Mouse (Mus musculus) lung, postnatal 36 days (tissue): Measurements from ENCODE around the gene Psg16.
"Not testable (repeated sequence)": the region's sequence is repeated elsewhere in the genome, so short reads cannot be mapped to it uniquely, and the experiment has no call there.

Experiments used
- DNase-seq: peaks from one replicate; pipeline ENCODE4 v3.0.0; 2022; ENCODE audit warnings: mixed read lengths

Psg16 gene

DNA sequence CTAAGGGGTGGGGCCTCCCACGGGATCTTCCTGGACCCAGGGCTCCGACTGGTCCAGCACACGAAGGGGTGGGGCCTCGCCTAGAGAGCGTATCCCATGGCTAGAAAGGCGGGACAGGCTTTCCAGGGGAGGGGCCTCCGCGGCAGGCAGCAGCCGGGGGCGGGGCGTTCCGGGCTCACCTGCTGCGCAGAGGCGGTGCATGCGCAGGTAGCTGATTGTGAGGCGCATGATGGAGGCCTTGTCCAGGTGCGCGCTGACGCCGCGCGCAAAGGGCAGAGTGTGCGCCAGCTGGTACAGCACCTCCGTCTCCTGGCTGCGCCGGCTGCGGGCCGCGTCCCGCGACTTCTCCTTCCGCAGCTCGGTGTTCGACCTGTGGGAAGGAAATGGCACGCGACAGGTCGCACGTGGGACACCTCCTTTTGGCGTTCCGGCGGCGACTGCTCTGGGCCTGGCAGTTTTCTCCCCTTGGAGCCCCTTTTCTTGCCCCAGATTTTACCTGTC, 17.7 kb upstream of the Psg16 start:
- DNase-seq = peak; percentile 96

- DNase-seq = peak; percentile 51
Measured at GRCm38 (mm10) chr7:17056601-17057523, 17.0 kb upstream of the Psg16 start.

GRCm38 (mm10) chr7:17058071-17058689, 15.7 kb upstream of the Psg16 start:
- DNase-seq = peak; percentile 96

GRCm38 (mm10) chr7:17058816-17059462, 14.9 kb upstream of the Psg16 start:
- peak; percentile 88 for DNase-seq

GRCm38 (mm10) chr7:17059463-17059844, 14.4 kb upstream of the Psg16 start:
- no peak for DNase-seq

DNA sequence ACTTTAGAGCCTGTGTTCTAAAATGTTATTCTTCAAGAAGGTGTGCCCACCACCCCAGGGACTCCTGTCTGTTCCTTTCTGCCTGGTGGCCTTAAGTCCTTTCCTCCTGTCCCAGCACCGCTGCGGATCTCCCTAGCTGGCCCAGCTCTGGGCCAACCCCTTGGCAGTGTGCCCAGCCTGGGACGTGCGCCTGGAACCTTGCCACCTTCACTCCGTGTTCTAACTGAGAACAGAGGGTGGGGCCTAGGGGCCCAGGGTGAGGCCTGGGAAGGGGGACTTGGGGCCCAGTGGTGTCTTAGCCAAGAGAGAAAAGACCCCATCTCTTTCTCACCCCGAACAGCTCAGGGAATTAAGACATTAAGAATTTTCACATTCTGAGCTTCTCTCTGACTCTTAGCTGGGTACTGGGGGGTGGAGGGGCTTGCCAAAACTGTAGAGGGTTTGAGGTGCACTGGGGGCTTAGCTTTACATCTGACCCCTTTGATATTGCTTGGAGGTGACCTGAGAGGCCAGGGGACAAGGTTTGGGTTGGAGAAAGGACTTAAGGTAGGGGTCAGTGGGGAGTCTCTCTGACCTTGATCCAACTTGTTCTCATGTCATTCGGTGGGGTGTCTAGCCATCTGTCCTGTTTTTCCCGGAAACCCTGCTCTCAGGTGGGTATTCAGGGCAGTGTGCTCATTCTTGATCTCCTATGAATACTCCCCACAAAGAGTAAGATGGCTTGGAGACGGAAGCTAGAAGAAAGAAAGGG, 13.6 kb upstream of the Psg16 start:
- peak; percentile 98 for DNase-seq

GRCm38 (mm10) chr7:17060782-17061605, 12.8 kb upstream of the Psg16 start:
- peak; percentile 80 for DNase-seq

GRCm38 (mm10) chr7:17062389-17062788, 11.5 kb upstream of the Psg16 start, which contains the start of gene Hif3a:
TSS of gene Hif3a (minus strand) at chr7:17062427.
- peak; percentile 92 for DNase-seq

DNA sequence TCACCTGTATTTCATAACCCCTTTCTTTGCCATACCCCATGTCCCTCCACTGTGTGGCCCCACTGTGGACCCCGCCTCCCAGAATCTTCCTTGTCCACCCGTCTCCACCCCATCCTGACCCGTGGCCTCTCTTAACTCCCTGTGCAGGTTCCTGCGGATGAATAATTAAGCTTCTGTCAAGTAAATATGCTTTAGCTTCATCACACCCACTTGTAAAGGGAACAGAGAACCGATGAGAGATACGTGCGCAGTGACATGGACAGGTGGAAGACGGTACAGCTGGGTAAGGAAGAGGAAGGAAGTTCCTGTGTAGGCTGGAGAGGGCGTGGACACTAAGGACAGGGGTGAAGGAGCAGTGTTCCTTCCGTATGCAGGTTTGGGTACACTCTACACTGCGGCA, 11.0 kb upstream of the Psg16 start:
- DNase-seq = peak; percentile 71

GRCm38 (mm10) chr7:17065620-17066019, 8.2 kb upstream of the Psg16 start:
- DNase-seq = no peak

DNA sequence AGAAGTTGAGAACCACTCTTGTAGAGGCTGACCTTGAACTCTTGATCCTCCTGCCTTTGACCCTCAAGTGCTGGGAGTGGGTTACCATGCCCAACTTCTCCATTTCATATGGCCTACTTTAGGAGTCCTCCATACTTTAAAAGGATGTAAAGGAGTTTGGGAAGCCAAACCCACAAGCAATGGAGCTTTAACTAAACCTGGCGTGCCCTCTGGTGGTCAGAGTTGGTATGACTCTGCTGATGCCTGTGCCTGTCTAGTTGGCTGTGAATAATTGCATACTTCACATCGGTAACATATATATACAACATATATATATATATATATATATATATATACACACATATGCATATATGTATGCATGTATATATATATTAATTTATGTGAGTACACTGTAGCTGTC, 7.4 kb upstream of the Psg16 start:
- DNase-seq = peak; percentile 95

- no peak for DNase-seq
Measured at GRCm38 (mm10) chr7:17067000-17067399, 6.8 kb upstream of the Psg16 start.

DNA sequence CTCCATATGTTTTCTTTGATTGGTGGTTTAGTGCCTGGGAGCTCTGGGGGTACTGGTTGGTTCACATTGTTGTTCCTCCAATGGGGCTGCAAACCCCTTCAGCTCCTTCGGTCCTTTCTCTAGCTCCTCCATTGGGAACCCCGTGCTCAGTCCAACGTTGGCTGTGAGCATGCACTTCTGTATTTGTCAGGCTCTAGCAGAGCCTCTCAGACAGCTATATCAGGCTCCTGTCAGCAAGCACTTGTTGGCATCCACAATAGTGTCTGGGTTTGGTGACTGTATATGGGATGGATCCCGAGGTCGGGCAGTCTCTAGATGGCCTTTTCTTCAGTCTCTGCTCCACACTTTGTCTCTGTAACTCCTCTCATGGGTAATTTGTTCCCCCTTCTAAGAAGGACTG, 6.2 kb upstream of the Psg16 start:
- DNase-seq = not testable (repeated sequence)

DNA sequence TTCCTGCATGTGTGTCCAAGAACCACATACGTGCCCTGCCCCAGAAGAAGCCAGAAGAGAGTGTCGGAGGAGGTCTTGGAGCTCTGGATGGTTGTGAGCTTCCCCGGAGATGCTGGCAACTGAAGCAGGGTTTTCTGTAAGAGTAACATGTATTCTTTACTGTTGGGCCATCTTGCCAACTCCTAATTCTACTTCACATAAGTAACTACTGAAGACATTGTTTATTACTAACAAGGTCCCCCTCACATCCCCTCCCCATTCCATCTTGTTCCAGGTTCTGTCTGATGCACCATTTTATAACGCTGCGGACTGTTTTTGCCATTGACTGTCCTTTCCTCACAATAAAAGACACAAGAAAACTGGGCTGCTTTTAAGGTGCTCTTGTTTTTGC, 332 bp upstream of the Psg16 start:
- DNase-seq = no peak

GRCm38 (mm10) chr7:17076542-17076941, 2.7 kb downstream of the Psg16 start:
- no peak for DNase-seq

- no peak for DNase-seq
Measured at GRCm38 (mm10) chr7:17078076-17078654, 4.3 kb downstream of the Psg16 start.

DNA sequence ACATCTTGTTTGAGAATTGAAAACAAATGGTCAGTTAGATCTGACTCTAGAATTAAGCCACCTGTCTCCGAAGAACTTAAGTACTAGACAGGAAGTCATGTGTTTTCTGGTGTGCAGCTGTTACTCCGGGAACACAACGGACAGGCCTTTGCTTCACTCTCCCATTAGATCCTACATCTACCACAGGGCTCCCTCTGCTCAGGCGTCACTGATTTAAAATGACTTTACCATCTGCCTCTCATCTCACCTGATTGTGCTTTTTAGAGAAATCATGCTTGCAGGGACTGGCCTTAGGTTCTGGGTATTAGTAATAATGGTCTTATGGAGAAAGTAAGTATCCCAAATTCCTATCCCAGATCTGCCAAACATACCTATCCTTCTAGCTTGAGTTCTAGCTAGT, 8.9 kb downstream of the Psg16 start:
- no peak for DNase-seq

DNA sequence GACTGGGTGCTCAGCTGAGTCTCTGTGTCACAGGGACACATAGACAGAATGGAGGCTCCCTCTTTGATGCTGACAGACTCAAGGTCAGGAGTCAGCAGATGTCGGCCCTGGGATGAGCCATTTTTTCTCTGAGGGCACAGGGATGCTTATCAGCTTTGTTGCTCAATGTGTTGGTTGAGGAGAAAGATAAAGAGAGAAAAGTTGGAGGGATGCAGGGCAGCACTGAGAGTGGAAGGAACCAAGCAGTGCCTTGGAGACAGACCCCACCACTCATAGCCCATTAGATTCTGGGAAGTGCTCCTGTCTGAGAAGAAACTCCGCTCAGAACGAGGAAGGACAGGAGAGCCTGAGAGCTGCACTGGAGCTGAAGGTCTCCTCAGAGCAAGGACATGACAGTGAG, 13.9 kb downstream of the Psg16 start:
- no peak for DNase-seq

- no peak for DNase-seq
Measured at GRCm38 (mm10) chr7:17090058-17090585, 16.3 kb downstream of the Psg16 start.

- peak; percentile 26 for DNase-seq
Measured at GRCm38 (mm10) chr7:17091280-17091679, 17.4 kb downstream of the Psg16 start.

DNA sequence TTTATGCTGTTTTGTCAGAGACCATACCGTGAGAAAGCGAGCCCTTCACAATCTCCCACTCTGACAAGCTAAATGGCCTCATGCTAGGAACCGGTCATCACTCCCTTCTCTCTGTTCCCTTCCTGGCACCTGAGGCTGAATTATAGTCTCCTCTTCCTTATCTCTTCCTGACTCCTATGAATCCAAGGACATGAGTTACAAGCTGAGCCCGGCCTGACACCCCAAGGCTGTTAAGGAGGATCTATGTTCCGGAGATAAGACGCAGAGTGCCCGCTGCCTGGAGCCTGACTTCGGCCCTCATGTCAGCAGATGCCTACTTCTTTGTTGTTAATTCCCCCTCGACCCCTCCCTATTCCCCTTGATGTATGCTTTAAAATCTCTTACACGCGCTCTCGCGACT, 27.8 kb downstream of the Psg16 start:
- DNase-seq = not testable (repeated sequence)
